In the genomic region with DNA sequence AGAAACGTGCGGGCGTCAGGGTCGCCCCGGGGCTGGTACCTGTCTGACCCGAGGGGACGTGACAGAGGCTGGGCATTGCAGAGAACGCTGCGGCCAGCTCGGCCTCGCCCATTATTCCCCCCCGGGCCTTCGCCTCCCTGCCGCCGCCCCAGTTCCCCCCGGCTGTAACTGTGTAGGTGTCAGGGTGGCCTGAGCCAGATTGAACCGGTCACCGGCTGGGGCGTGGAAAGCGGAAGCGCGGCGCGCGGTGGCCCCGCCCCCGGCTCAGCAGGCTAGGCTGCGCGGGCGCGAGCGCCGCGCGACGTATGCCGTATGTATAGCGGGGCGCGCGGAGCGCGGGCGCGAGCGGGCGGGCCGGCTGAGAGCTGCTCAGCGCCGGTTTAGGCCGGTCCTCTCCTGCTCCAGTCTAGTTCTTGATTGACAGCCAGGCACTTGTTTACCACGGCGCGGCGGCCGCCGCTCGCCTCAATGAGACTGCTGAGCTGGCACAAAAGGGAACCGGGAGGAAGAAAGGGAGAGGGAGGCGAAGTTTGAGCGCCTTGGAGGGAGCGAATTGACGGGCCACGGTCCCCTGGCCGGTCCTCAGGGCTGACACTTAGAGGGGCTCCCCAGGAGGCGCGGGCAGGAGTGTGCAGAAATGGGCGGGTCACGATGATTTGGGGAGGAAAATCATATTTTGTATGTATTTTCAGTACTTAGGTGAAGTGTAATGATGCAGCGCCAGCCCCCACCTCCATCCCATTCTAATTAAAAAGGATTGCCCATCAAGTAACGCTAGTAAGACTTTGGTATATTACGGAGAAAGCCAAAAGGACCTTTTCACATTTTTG, we compare ENCODE assay signal across 8 mouse cellular contexts. TPM values are rescaled to one million over a fixed set of nuclear protein-coding genes. Genes with fewer than 3 reads are reported as not detected.
DNase-seq lines count a peak whose midpoint lies in the region; ATAC-seq and TF ChIP-seq lines count a peak whose summit lies in the region.

No protein-coding gene starts in this region.

- TF ChIP-seq CTCF in G1E (IDR thresholded peaks at IDR 0.05; ENCODE audit: low read depth, low read length): no peak
- TF ChIP-seq CTCF in testis, adult 2 months (IDR thresholded peaks at IDR 0.05; ENCODE audit: control insufficient read depth, insufficient read depth, insufficient replicate concordance, low read depth, low read length): no peak

- peak overlapping the region; percentile 98 for H3K9ac ChIP-seq in forebrain, embryonic 15.5 days (replicated peaks)
- H3K9ac ChIP-seq in neural tube, embryonic 14.5 days (replicated peaks; ENCODE audit: low read depth, low read length): peak overlapping the region; percentile 100

- H3K36me3 ChIP-seq in G1E (replicated peaks): peaks cover 20% of the 10 kb centered on the region
- peaks cover 24% of the 10 kb centered on the region for H3K36me3 ChIP-seq in forebrain, embryonic 15.5 days
- peaks cover 22% of the 10 kb centered on the region for H3K36me3 ChIP-seq in neural tube, embryonic 14.5 days (ENCODE audit: control insufficient read depth, insufficient read depth, low read length)
- no peaks in the 10 kb centered on the region; the same call in 1 of the 2 replicates for H3K36me3 ChIP-seq in testis, adult 2 months (ENCODE audit: control insufficient read depth, insufficient read depth, low read length)

- peak; percentile 38 for ATAC-seq in G1E (ENCODE audit: extremely low read depth, insufficient number of reproducible peaks, low FRiP score, poor library complexity, severe bottlenecking)
- peak; percentile 94 for ATAC-seq in forebrain, embryonic 15.5 days (replicated peaks)
- peak; percentile 92 for ATAC-seq in neural tube, embryonic 14.5 days (ENCODE audit: low read depth)

- WGBS in forebrain, embryonic 15.5 days: under 1% methylated on average over 72 of the region's 72 CpGs
- WGBS in neural tube, embryonic 14.5 days: under 1% methylated on average over 69 of the region's 72 CpGs

- peak; percentile 52 for DNase-seq in G1E (ENCODE audit: low spot score)
- peak; percentile 96 for DNase-seq in cerebellum, adult 11-12 months
- DNase-seq in heart, postnatal 25 days (ENCODE audit: low spot score): peak; percentile 82
- DNase-seq in layer of hippocampus, adult 18-20 months (ENCODE audit: low spot score in 2 of 2): peak; percentile 88 to 93
- peak; percentile 94 for DNase-seq in lung, adult 18-20 months

- peak overlapping the region; percentile 79 for H3K4me3 ChIP-seq in G1E (ENCODE audit: low read depth, low read length)
- H3K4me3 ChIP-seq in forebrain, embryonic 15.5 days: peak overlapping the region; percentile 77
- H3K4me3 ChIP-seq in neural tube, embryonic 14.5 days (ENCODE audit: low read depth, low read length): peak overlapping the region; percentile 93
- H3K4me3 ChIP-seq in testis, adult 2 months (ENCODE audit: control insufficient read depth, low read depth, low read length): peak overlapping the region; percentile 95

- H3K9me3 ChIP-seq in G1E (replicated peaks): no peaks in the 10 kb centered on the region
- H3K9me3 ChIP-seq in forebrain, embryonic 15.5 days: no peaks in the 10 kb centered on the region
- no peaks in the 10 kb centered on the region for H3K9me3 ChIP-seq in neural tube, embryonic 14.5 days (ENCODE audit: control insufficient read depth, low read length)

- peaks cover 4% of the 10 kb centered on the region; the same call in 1 of the 2 replicates for H3K4me1 ChIP-seq in G1E (ENCODE audit: insufficient read depth, low read depth, low read length)
- H3K4me1 ChIP-seq in forebrain, embryonic 15.5 days: peaks cover 18% of the 10 kb centered on the region
- no peaks in the 10 kb centered on the region; the same call in 1 of the 2 replicates for H3K4me1 ChIP-seq in neural tube, embryonic 14.5 days (ENCODE audit: control insufficient read depth, insufficient read depth, low read length)
- H3K4me1 ChIP-seq in testis, adult 2 months (ENCODE audit: control insufficient read depth, insufficient read depth, low read length): peaks cover 6% of the 10 kb centered on the region

- intact Hi-C loops in heart, postnatal 25 days (cut with DNase I): loop anchor here (5.0 to 10.0 kb wide), 2 partner anchors 136 to 769 kb away; a partner anchor contains a TSS

- H3K27ac ChIP-seq in forebrain, embryonic 15.5 days (replicated peaks): peak overlapping the region; percentile 100
- H3K27ac ChIP-seq in neural tube, embryonic 14.5 days (ENCODE audit: low read depth, low read length): peak overlapping the region; percentile 100
- H3K27ac ChIP-seq in testis, adult 2 months (ENCODE audit: control insufficient read depth, insufficient read depth, low read depth, low read length): peak overlapping the region; percentile 99

- H3K4me2 ChIP-seq in forebrain, embryonic 15.5 days (replicated peaks): peak overlapping the region; percentile 49
- H3K4me2 ChIP-seq in neural tube, embryonic 14.5 days (ENCODE audit: low read depth, low read length): peak overlapping the region; percentile 39

- no peaks in the 10 kb centered on the region for H3K27me3 ChIP-seq in G1E (ENCODE audit: insufficient read depth, low read length)
- no peaks in the 10 kb centered on the region for H3K27me3 ChIP-seq in forebrain, embryonic 15.5 days
- H3K27me3 ChIP-seq in neural tube, embryonic 14.5 days (ENCODE audit: control insufficient read depth, insufficient read depth, low read length): no peaks in the 10 kb centered on the region
- no peaks in the 10 kb centered on the region for H3K27me3 ChIP-seq in testis, adult 2 months (ENCODE audit: control insufficient read depth, insufficient read depth, low read length)

- TF ChIP-seq POLR2A in testis, adult 2 months (IDR thresholded peaks at IDR 0.05; ENCODE audit: control insufficient read depth, low read depth, low read length): peak; percentile 40; the same call in 1 of the 2 replicates

RNA-seq across cellular contexts. Expression of a gene that starts 2.9 kb away (rescaled TPM):
- total RNA-seq in G1E (2014; fragmentation: Nextera tagmentation): 67.8 and 106 TPM in 2 replicates
- total RNA-seq in G1E (2017): 11.7 and 13.3 TPM in 2 replicates
- polyA plus RNA-seq in G1E (2012): 1.1 and 2.2 TPM in 2 replicates
- 66.6 and 70.4 TPM in 2 replicates for polyA plus RNA-seq in forebrain, embryonic 15.5 days (2015; fragmentation: Nextera tagmentation; extraction: Ambion mirVana)
- 10 to 100 TPM; 32.1 to 43.2 TPM for total RNA-seq in heart, postnatal 25 days (2021)
- total RNA-seq in layer of hippocampus, adult 18-20 months (2021): 10 to 100 TPM; 49.4 to 52.5 TPM
- polyA plus RNA-seq in neural tube, embryonic 14.5 days (2014; fragmentation: Nextera tagmentation; extraction: Ambion mirVana): 38.3 and 57.4 TPM in 2 replicates
- 69.6 and 76.3 TPM in 2 replicates for polyA plus RNA-seq in testis, adult 2 months (2012; rRNA removed)

Comparison
In these comparisons a context has a peak if more than half of its experiments do, and no peak if none do; other contexts are left out.
1. Peak in every context shown above with its lines: DNase-seq, ATAC-seq, H3K4me3 ChIP-seq and H3K27ac ChIP-seq.
2. ATAC-seq: peak in every context shown above with its lines; median percentile 94 in forebrain, embryonic 15.5 days; 92 in neural tube, embryonic 14.5 days; 38 in G1E.
3. RNA of a gene that starts 2.9 kb away (polyA plus RNA-seq): 69.6 to 76.3 TPM in testis, adult 2 months, 66.6 to 70.4 TPM in forebrain, embryonic 15.5 days and 38.3 to 57.4 TPM in neural tube, embryonic 14.5 days; 1.1 to 2.2 TPM in G1E; every median in the first group is over 10 times any median in the second.